Mouse (Mus musculus) hindbrain, embryonic 14.5 days (tissue): Measurements from ENCODE around the gene Bsdc1. TPM values are rescaled to one million over a fixed set of nuclear protein-coding genes. Genes with fewer than 3 reads are reported as not detected.

Experiments
- ATAC-seq: fragments of 200-750 bp; cut with Nextera tagmentation; 2 replicates; pipeline ENCODE4 v1.8.0; 2017; ENCODE audit warnings: moderate number of reproducible peaks, mild to moderate bottlenecking, moderate TSS enrichment, moderate library complexity; ENCODE audit not compliant: low FRiP score
- DNase-seq: peaks from one replicate; pipeline ENCODE4 v3.0.0-alpha.2; 2015; ENCODE audit warnings: low spot score
- H3K27ac ChIP-seq: fragments of 300-500 bp; sonication (generic); 2 replicates; pipeline ENCODE4 v1.5.1; 2014; ENCODE audit warnings: mild to moderate bottlenecking, moderate library complexity
- H3K27me3 ChIP-seq: fragments of 300-500 bp; sonication (generic); 2 replicates; pipeline ENCODE4 v1.6.1; 2014; ENCODE audit warnings: mild to moderate bottlenecking, low read length, mixed read lengths; ENCODE audit not compliant: control insufficient read depth, insufficient read depth
- H3K36me3 ChIP-seq: fragments of 300-500 bp; sonication (generic); replicated peaks from 2 replicates; pipeline ENCODE4 v1.6.1; 2014; ENCODE audit not compliant: control insufficient read depth, insufficient read depth
- H3K4me1 ChIP-seq: fragments of 300-500 bp; sonication (generic); replicated peaks from 2 replicates; pipeline ENCODE4 v1.6.1; 2014; ENCODE audit warnings: antibody characterized with exemption, low read length, mixed read lengths; ENCODE audit not compliant: control insufficient read depth, insufficient read depth
- H3K4me2 ChIP-seq: fragments of 300-500 bp; sonication (generic); replicated peaks from 2 replicates; pipeline ENCODE4 v1.6.1; 2014; ENCODE audit warnings: mild to moderate bottlenecking, moderate library complexity
- H3K4me3 ChIP-seq: fragments of 300-500 bp; sonication (generic); replicated peaks from 2 replicates; pipeline ENCODE4 v1.5.1; 2014; ENCODE audit warnings: mild to moderate bottlenecking, low read length
- H3K9ac ChIP-seq: fragments of 300-500 bp; sonication (generic); 2 replicates; pipeline ENCODE4 v1.6.1; 2014
- H3K9me3 ChIP-seq: fragments of 300-500 bp; sonication (generic); 2 replicates; pipeline ENCODE4 v1.6.1; 2016; ENCODE audit warnings: low read length; ENCODE audit not compliant: control insufficient read depth
- WGBS: fragments of 180-500 bp; shearing (Covaris S2); extraction: QIAGEN DNeasy Blood & Tissue Kit; methylation state at CpG from one replicate; pipeline ENCODE4 v1.1.7; 2014; 5-methylcytosine and 5-hydroxymethylcytosine counted together
- polyA plus RNA-seq: library from polyadenylated mRNA; unstranded; fragments of >200 nt; fragmentation: Nextera tagmentation; extraction: Ambion mirVana; gene quantifications from 2 replicates; pipeline ENCODE4 v1.2.1, GENCODE M21; 2014

Gene Bsdc1
- 29.5 and 33.8 TPM in 2 replicates for polyA plus RNA-seq

DNA sequence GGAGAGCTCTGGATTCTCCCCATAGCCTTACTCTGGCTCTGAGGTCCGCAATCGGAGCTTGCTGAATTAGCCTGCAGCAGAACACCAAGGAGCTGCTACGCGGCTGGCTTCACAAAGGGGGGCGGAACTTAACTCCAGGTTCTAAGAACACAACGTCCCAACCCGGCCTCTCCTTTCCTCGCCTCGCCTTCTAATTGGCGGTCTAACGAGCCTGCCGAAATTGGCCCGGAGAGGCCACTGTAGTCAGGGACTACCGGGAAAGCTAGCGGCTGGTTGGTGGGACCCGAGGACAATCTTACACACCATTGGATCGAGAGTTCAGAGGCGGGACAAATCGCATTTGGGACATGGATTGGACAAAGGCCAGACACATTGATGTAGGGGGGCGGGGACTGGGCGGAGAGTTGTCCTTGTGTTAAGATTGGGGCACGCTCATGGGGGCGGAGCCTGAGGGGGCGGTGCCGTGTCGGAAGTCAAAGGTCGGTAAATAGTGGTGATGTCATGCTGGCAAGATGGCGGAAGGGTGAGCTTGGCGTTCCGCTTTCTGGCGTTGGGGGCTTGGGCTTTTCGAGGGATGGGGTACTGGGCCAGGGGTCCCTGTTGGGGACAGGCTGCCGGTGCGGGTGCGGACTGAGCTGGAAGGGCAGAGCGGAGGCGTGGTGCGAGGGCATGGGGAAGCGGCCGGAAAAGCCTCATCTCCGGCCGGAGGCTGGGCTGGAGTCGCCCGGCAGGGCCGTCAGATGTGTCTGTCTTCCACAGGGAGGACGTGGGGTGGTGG, at the start of gene Bsdc1:
Gene Bsdc1, plus strand, starts transcription at position 399 of the 778 bp plus-strand sequence.
- Histone ChIP-seq H3K36me3 (peaks cover 33% of the 10 kb centered on the region), H3K4me3 (peak within 1 kb of the TSS; percentile 67), H3K4me2 (peak within 1 kb of the TSS; percentile 88), H3K4me1 (peaks cover 8% of the 10 kb centered on the region), H3K27ac (peak within 1 kb of the TSS; percentile 87), H3K9ac (peak within 1 kb of the TSS; percentile 69), H3K27me3 (no peaks in the 10 kb centered on the region), H3K9me3 (no peaks in the 10 kb centered on the region)
- WGBS: 0% methylated on average over 46 of the region's 46 CpGs
- ATAC-seq: peak; percentile 99
- peak; percentile 99 for DNase-seq

DNA sequence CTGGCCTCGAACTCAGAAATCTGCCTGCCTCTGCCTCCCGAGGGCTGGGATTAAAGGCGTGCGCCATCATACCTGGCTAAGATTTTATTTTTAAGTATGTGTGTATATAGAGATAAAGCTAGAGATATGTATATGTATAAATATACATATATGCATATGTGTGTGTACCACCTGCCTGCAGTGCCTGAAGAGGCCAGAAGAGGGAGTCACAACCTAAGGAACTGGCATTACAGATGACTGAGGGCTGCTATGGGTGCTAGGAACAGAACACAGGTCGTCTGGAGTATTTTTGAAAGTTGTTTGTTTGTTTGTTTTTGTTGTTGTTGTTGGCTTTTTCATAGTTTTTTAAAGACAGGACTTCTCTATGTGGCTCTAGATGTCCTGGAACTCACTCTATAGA, 45.5 kb upstream of the Bsdc1 start:
- no peak overlapping the region for H3K27ac ChIP-seq
- H3K27me3 ChIP-seq: no peaks in the 10 kb centered on the region
- no peaks in the 10 kb centered on the region for H3K9me3 ChIP-seq
- no peaks in the 10 kb centered on the region for H3K4me1 ChIP-seq
- no peak for ATAC-seq
- no peak overlapping the region for H3K9ac ChIP-seq
- no peak overlapping the region for H3K4me2 ChIP-seq
- no peaks in the 10 kb centered on the region for H3K36me3 ChIP-seq
- no peak overlapping the region for H3K4me3 ChIP-seq
- DNase-seq: no peak
- WGBS: 92% methylated on average over 5 of the region's 5 CpGs

DNA sequence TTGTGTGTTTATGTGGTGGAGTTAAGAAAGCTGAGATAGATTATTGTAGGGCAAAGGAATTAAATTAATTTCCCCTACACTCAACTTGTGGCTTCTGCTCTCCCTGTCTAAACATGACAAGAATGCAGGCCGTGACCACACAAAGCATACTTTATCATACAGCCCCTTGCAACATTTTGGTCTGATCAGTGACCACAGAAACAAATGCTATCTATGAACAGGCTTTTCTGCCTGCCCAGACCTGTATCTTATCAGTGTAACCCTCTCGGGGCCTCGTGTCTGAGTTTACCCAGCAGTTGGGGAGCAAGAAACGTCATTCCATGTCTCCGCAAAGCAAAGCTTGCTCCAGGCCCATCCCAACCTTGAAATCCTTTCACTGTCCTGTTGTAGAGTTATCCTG, 44.9 kb upstream of the Bsdc1 start:
- Histone ChIP-seq H3K27ac (no peak overlapping the region), H3K4me2 (no peak overlapping the region), H3K27me3 (no peaks in the 10 kb centered on the region), H3K4me3 (no peak overlapping the region), H3K36me3 (no peaks in the 10 kb centered on the region), H3K9me3 (no peaks in the 10 kb centered on the region), H3K4me1 (no peaks in the 10 kb centered on the region), H3K9ac (no peak overlapping the region)
- ATAC-seq (no peak), DNase-seq (no peak)
- 84% methylated on average over 5 of the region's 5 CpGs for WGBS

DNA sequence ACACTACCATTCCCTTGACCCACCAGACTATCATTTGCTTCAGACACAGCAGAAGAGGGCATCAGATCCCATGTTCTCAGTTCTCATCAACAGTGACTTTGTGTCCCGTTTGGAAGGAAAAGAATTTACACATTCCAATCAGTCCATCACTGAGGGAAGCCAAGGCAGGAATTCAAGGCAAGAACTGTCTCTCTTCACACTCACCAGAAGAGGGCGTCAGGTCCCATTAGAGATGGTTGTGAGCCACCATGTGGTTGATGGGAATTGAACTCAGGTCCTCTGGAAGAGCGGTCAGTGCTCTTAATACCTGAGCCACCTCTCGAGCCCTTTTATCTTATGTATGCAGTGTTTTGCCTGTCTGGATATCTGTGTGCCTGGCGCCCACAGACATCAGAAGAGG, 43.1 kb upstream of the Bsdc1 start:
- H3K27ac ChIP-seq: no peak overlapping the region

DNA sequence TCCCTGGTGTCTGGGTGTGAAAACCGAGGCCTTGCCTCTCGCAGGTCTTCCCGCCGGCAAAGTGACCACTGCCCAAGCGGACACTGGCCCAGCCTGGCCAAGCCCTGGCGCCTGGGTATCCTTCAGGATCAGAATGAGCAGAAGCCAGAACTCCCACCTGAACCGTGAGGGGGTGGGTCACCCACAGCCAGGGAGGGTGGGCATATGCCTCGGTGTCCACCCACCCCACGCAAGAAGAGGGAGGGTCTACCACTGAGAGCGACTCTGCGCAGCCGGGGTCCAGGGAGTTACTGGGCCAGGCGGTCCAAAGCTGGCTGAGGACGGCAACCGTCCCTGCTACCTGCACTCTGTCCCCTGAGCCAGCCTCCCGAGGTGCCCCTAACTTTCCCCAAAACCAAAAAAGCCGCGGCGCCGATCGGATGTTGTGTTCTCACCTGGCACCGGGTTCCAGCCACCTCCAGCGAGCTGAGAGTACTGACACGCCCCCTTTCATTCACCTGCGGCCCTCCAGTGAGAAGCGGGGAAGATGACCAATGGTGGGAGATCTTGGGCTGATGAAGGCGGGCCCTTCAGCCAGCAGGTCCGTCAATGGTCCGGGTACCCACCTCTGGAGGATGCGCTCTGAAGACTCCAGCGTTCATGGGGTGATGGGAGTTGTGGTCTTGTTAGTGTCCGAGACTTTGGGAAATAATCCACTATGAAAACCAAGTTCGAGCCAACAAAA, 20.9 kb upstream of the Bsdc1 start, which contains the start of gene Zbtb8b:
Gene Zbtb8b, minus strand, starts transcription at position 514 of the 724 bp plus-strand sequence.
- no peaks in the 10 kb centered on the region for H3K9me3 ChIP-seq
- DNase-seq: peak; percentile 85
- H3K9ac ChIP-seq: peak within 1 kb of the TSS; percentile 71
- H3K4me1 ChIP-seq: peaks cover 13% of the 10 kb centered on the region; the same call in 1 of the 2 replicates
- H3K36me3 ChIP-seq: no peaks in the 10 kb centered on the region
- ATAC-seq: peak; percentile 99
- no peak within 1 kb of the TSS for H3K27ac ChIP-seq
- peaks cover 23% of the 10 kb centered on the region for H3K27me3 ChIP-seq
- peak within 1 kb of the TSS; percentile 52 for H3K4me3 ChIP-seq
- 1% methylated on average over 33 of the region's 33 CpGs for WGBS
- H3K4me2 ChIP-seq: peak within 1 kb of the TSS; percentile 67

More for the DNA sequence above, 43.1 kb upstream of the Bsdc1 start:
- Histone ChIP-seq H3K4me2 (no peak overlapping the region), H3K27me3 (no peaks in the 10 kb centered on the region), H3K9ac (no peak overlapping the region), H3K4me3 (no peak overlapping the region), H3K9me3 (no peaks in the 10 kb centered on the region), H3K36me3 (no peaks in the 10 kb centered on the region), H3K4me1 (no peaks in the 10 kb centered on the region)
- no peak for DNase-seq
- WGBS: 81% methylated on average over 5 of the region's 5 CpGs
- ATAC-seq: no peak

DNA sequence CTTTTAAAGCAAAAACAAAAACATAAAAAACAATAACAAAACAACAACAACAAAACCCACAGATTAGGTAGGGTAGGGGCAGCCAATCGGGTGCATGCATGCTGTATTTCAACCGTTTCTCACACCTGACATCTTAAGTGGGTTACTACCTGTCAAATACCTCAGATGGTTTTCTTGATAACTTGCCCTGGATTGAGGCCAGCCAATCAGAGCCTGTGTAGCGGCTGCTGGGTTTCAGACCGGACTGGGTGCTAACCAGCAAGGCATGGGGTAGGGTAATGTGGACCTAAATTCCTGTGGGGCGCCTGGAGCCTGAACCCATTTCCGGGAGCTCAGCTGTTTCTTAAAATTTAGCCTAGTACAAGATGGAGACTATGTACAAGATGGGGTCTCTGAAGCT, 20.2 kb upstream of the Bsdc1 start:
- Histone ChIP-seq H3K4me1 (peaks cover 13% of the 10 kb centered on the region; the same call in 1 of the 2 replicates), H3K27ac (no peak overlapping the region), H3K4me2 (peak overlapping the region; percentile 67), H3K9me3 (no peaks in the 10 kb centered on the region), H3K9ac (no peak overlapping the region), H3K36me3 (no peaks in the 10 kb centered on the region), H3K4me3 (no peak overlapping the region), H3K27me3 (peaks cover 23% of the 10 kb centered on the region)
- ATAC-seq (no peak), DNase-seq (no peak)
- WGBS: 39% methylated on average over 6 of the region's 6 CpGs

DNA sequence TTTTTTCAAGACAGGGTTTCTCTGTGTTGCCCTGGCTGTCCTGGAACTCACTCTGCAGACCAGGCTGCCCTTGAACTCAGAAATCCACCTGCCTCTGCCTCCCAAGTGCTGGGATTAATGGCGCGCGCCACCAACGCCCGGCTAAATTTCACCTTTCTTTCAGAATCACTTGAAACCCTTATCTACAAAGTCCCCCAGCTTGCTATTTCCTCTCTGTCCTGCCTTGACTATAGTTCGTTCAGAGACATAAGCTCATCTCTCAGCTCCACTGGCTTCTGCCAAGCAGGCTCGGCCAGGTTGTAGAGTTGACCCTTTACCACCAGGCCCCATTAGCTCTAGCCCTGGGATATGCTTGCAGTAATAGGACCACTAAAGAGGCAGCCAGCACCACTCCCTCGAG, 14.0 kb upstream of the Bsdc1 start:
- Histone ChIP-seq H3K36me3 (no peaks in the 10 kb centered on the region), H3K4me1 (no peaks in the 10 kb centered on the region), H3K9ac (no peak overlapping the region), H3K4me3 (no peak overlapping the region), H3K9me3 (no peaks in the 10 kb centered on the region), H3K4me2 (no peak overlapping the region), H3K27ac (no peak overlapping the region), H3K27me3 (0 out of 2 replicates have a peak, but pooled peaks cover 4% of the 10 kb centered on the region)
- ATAC-seq: no peak
- WGBS: 90% methylated on average over 8 of the region's 8 CpGs
- DNase-seq: no peak

DNA sequence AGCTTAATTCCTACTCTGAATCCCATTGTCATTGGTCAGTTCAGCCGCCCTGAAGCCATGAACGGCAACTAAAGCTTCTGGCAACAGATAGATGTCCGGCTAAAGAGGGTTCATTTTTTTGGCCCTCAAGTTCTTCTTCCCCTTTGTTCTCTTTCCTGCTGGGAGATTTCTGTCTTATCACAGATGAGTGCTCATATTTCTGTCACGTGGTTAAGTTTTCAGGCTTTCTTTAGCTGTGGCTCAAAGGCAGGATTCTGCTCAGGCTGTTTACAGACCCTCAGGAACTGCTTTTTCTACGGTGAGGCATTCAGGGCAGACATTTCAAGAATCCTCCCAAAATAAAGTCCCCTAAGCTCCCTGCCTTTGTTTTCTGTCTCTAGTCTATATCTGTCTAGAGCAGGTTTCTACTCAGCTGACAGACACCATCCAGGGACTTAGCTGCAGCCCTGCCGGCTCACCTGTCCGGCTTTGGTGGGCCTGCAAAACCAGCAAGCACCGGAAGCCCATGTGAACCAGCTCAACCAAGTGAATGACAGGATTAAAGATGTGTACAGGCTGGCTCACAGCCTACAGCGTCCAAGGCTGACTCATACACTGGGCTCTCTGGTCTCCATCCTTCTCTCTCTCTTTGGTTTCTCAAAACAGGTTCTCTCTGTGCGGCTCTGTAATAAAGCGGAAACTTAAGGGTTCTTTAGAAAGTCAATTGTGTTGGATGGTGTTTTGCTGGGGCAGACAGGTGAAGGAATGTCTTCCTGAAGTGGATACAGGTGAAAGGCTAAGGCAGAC, 13.4 kb upstream of the Bsdc1 start:
- no peak for ATAC-seq

DNA sequence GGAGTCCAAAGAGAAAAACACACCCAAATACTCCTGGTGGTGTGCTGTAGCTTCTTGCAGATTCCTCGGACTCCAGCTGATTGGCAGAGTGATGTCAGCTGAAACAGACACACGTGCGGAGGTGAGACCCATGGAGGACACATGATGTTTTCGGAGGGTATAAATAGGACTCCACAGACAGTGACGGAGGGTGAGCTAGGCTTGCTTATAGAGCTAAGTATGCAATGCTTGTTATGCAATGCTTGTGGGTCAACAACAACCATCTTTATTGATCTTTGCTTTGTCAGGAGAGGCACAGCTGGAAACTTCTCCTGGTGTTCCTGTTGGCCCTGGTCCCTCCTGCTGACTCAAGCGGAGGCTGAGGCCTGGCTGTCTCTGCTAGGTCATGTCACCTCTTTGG, 12.7 kb upstream of the Bsdc1 start:
- H3K4me3 ChIP-seq: no peak overlapping the region
- no peak for DNase-seq

More for the DNA sequence above, 13.4 kb upstream of the Bsdc1 start:
- Histone ChIP-seq H3K4me1 (no peaks in the 10 kb centered on the region), H3K27ac (no peak overlapping the region), H3K9me3 (no peaks in the 10 kb centered on the region), H3K36me3 (no peaks in the 10 kb centered on the region), H3K9ac (no peak overlapping the region), H3K4me2 (no peak overlapping the region), H3K4me3 (no peak overlapping the region), H3K27me3 (no peaks in the 10 kb centered on the region)
- DNase-seq: no peak
- 88% methylated on average over 11 of the region's 11 CpGs for WGBS

More for the DNA sequence above, 12.7 kb upstream of the Bsdc1 start:
- H3K9ac ChIP-seq: no peak overlapping the region
- 86% methylated on average over 6 of the region's 6 CpGs for WGBS
- no peaks in the 10 kb centered on the region for H3K27me3 ChIP-seq
- H3K27ac ChIP-seq: no peak overlapping the region
- no peaks in the 10 kb centered on the region for H3K9me3 ChIP-seq
- no peak overlapping the region for H3K4me2 ChIP-seq
- no peak for ATAC-seq
- no peaks in the 10 kb centered on the region for H3K4me1 ChIP-seq
- no peaks in the 10 kb centered on the region for H3K36me3 ChIP-seq
